Mouse (Mus musculus): ENCODE measurements around the gene Cmss1.

- TF ChIP-seq CTCF (IDR thresholded peaks at IDR 0.05; ENCODE audit: low read depth) (no peak), EP300 (IDR thresholded peaks at IDR 0.05; ENCODE audit: low read depth) (no peak)
Observed at GRCm38 (mm10) chr16:57470286-57470830, 136.3 kb downstream of the Cmss1 start.

Data from liver, postnatal 0 days (tissue).